Mouse (Mus musculus): ENCODE data around the gene Ski. TPM values are rescaled to one million over a fixed set of nuclear protein-coding genes. Genes with fewer than 3 reads are reported as not detected.

Ski gene
- polyA plus RNA-seq, 1 experiment = 20.2 TPM

DNA sequence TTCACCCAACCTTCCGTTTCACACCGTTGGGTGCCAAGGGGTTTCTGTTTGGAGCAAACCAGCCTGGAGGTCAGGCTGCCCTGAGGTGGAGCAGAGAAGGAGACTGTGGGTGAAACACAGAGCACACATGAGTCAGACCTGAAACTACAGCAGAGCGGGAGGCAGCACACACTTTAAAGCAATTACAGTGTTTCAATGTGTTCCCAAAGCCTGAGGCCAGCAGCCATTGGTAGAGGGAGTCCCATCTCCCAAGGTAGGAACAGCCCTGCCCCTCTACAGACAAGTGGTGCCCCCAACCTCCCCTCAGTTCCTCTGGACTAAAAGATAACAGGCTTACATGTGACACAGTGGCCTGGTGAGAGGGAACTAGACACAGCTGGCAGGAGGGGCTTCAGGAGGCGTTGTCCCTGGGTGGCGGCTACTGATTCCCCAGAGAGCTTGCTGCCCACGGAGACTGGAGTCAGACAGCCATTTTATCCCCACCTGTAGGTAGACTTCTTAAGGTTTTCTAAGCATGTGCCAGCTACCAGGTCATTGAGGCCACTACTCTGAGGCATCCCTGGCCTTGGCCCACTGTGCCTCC is 104.9 kb downstream of the Ski start:
- Histone ChIP-seq H3K4me3 (ENCODE audit: insufficient read depth, low read depth, low read length) (no peak overlapping the region), H3K27ac (replicated peaks; ENCODE audit: low read depth, low read length) (no peak overlapping the region)

DNA sequence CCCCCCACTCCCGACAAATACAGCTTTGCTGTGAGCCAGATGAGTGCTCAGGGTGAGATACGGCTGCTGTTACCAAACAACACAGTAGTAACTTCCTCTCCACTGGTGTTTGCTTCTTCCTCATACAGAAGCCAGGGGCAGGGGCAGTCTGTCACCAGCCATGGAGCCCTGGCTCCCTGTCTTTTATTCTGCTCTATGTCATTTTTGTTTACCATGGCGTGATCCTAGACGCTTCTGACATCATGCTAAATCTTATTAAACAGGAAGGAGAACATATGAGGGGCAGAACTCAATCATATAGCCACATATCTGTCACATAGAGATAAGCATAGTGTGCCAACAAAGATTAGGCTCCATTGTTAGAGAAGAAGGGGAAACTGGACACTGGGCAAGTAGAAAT is 105.8 kb downstream of the Ski start:
- Histone ChIP-seq H3K4me1 (ENCODE audit: control insufficient read depth, insufficient read depth, insufficient read length, low read length) (peaks cover 13% of the 10 kb centered on the region), H3K4me3 (ENCODE audit: insufficient read depth, low read depth, low read length) (no peak overlapping the region), H3K27ac (replicated peaks; ENCODE audit: low read depth, low read length) (no peak overlapping the region)

More for the DNA sequence above, 104.9 kb downstream of the Ski start:
- peaks cover 16% of the 10 kb centered on the region for H3K4me1 ChIP-seq (ENCODE audit: control insufficient read depth, insufficient read depth, insufficient read length, low read length)

DNA sequence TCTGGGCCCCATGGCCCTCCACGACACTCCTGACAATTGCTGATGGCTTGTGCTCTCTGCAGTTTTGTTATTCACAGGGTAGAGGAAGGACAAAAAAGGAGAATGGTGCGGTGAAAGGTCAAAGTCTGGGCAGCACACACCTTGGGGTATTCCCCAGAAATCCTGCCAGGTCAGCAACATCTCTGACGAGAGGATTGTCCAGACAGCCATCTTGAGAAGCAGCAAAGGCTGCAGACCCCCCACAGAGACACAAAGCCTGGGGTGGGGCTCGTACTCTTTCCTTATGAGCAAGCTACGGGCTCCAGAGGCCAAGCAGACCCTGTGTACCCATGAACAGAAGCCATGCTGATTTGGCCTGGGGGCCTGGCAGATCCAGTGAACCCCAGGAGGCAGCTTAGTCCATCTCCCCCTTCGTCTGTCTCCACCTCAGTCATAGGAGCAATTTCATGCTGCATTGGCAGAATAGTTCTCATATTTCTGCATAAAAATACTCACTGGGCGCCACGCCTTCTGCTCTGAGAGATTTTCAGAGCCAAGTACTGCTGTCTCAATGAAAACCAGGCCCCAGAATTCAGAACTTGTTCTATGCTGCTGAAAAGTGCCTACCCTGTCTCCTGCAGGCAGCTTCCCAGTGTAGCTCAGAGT is 108.5 kb downstream of the Ski start:
- Histone ChIP-seq H3K27ac (replicated peaks; ENCODE audit: low read depth, low read length) (no peak overlapping the region), H3K4me3 (ENCODE audit: insufficient read depth, low read depth, low read length) (no peak overlapping the region), H3K4me1 (ENCODE audit: control insufficient read depth, insufficient read depth, insufficient read length, low read length) (peaks cover 9% of the 10 kb centered on the region)

DNA sequence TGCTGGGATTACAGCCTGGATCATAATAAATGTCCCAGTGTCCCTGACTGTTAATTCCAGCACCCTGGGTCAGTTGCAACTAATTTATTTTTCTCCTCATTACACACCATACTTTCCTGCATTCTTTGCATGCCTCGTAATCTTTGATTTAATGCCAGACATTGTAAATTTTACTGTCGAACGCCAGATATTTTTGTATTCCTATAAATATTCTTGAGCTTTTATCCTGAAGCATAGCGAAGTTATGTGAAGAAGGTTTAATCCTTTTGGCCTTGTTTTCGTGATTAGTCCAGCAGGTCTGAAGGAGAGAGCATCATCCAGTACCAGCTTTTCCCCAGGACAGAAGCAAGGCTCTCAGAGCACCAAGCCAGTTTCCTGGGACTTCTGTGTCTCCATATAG is 112.9 kb downstream of the Ski start:
- Histone ChIP-seq H3K27ac (replicated peaks; ENCODE audit: low read depth, low read length) (no peak overlapping the region), H3K4me3 (ENCODE audit: insufficient read depth, low read depth, low read length) (no peak overlapping the region), H3K4me1 (ENCODE audit: control insufficient read depth, insufficient read depth, insufficient read length, low read length) (no peaks in the 10 kb centered on the region; the same call in 1 of the 2 replicates)

DNA sequence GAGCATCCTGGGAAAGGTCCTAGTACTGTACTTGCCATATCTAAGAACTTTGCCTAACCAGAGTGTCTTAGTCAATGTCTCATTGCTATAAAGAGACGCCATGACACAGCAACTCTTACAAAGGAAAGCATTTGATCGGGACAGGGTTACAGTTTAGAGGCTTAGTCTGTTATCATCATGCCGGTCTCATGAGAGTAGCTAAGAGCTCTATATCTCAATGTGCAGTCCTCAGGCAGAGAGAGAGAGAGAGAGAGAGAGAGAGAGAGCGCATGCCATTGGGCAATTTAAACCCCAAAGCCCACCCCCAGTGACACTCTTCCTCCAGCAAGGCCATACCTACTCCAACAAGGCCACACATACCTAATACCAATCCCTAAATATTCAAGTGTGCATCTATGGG is 114.5 kb downstream of the Ski start:
- Histone ChIP-seq H3K27ac (replicated peaks; ENCODE audit: low read depth, low read length) (no peak overlapping the region), H3K4me3 (ENCODE audit: insufficient read depth, low read depth, low read length) (no peak overlapping the region), H3K4me1 (ENCODE audit: control insufficient read depth, insufficient read depth, insufficient read length, low read length) (no peaks in the 10 kb centered on the region; the same call in 1 of the 2 replicates)

Other genes with a start within 250 kb of the Ski start
- not detected in 2 replicates for gene Plch2, start 165.8 kb downstream of the Ski start, polyA plus RNA-seq (2012; ENCODE audit: insufficient read depth, insufficient read length, missing spikeins)
- 15.3 and 16.1 TPM in 2 replicates for gene Pex10, start 155.6 kb downstream of the Ski start, polyA plus RNA-seq (2012; ENCODE audit: insufficient read depth, insufficient read length, missing spikeins)
- 115 and 123 TPM in 2 replicates for gene Rer1, start 136.2 kb downstream of the Ski start, polyA plus RNA-seq (2012; ENCODE audit: insufficient read depth, insufficient read length, missing spikeins)
- 1.3 and 1.8 TPM in 2 replicates for gene Morn1, start 136.0 kb downstream of the Ski start, polyA plus RNA-seq (2012; ENCODE audit: insufficient read depth, insufficient read length, missing spikeins)
- gene Faap20, start 27.2 kb upstream of the Ski start, polyA plus RNA-seq (2012; ENCODE audit: insufficient read depth, insufficient read length, missing spikeins) = 18.7 and 21.7 TPM in 2 replicates
- gene Prkcz, start 138.8 kb upstream of the Ski start, polyA plus RNA-seq (2012; ENCODE audit: insufficient read depth, insufficient read length, missing spikeins) = not detected in 2 replicates
- not detected in 2 replicates for gene Gabrd, start 175.5 kb upstream of the Ski start, polyA plus RNA-seq (2012; ENCODE audit: insufficient read depth, insufficient read length, missing spikeins)
- not detected in 2 replicates for gene Cfap74, start 186.6 kb upstream of the Ski start, polyA plus RNA-seq (2012; ENCODE audit: insufficient read depth, insufficient read length, missing spikeins)
- 1.1 and 3.7 TPM in 2 replicates for gene Tmem52, start 246.5 kb upstream of the Ski start, polyA plus RNA-seq (2012; ENCODE audit: insufficient read depth, insufficient read length, missing spikeins)